Mouse (Mus musculus) erythroblast, embryonic 14.5 days (primary cell): ENCODE measurements around the gene Fmo3. TPM values are rescaled to one million over a fixed set of nuclear protein-coding genes. Genes with fewer than 3 reads are reported as not detected.

Source experiments
- H3K27me3 ChIP-seq: 2 replicates; pipeline ENCODE4 v1.6.1; 2012; ENCODE audit warnings: inconsistent platforms; ENCODE audit not compliant: control insufficient read depth
- H3K36me3 ChIP-seq: 2 replicates; pipeline ENCODE4 v1.6.1; 2012; ENCODE audit warnings: mild to moderate bottlenecking, inconsistent platforms; ENCODE audit not compliant: control insufficient read depth
- H3K4me1 ChIP-seq: 2 replicates; pipeline ENCODE4 v1.6.1; 2012; ENCODE audit warnings: inconsistent platforms; ENCODE audit not compliant: control insufficient read depth
- H3K4me3 ChIP-seq: replicated peaks from 2 replicates; pipeline ENCODE3; 2012; ENCODE audit warnings: moderate library complexity, mild to moderate bottlenecking, inconsistent platforms
- H3K9me3 ChIP-seq: 2 replicates; pipeline ENCODE4 v1.6.1; 2012; ENCODE audit warnings: low read length, inconsistent platforms, mixed read lengths; ENCODE audit not compliant: control insufficient read depth
- GATA1 ChIP-seq: IDR thresholded peaks from 2 replicates; pipeline ENCODE4 v1.6.1; 2012; ENCODE audit warnings: low read length, inconsistent platforms, mixed read lengths
- TAL1 ChIP-seq: IDR thresholded peaks from 3 replicates; pipeline ENCODE4 v1.6.1; 2012; ENCODE audit warnings: low read length, inconsistent platforms, mixed read lengths
- polyA plus RNA-seq: library from polyadenylated mRNA; stranded (reverse); fragments of >175 nt; gene quantifications from 2 replicates; pipeline ENCODE4 v1.2.3, GENCODE M21; 2012

The Fmo3 gene
- polyA plus RNA-seq, 1 experiment: not detected

GRCm38 (mm10) chr1:162957422-162957821 lies 26.9 kb downstream of the Fmo3 start:
- Histone ChIP-seq H3K27me3 (no peaks in the 10 kb centered on the region), H3K9me3 (no peaks in the 10 kb centered on the region)
- TF ChIP-seq TAL1 (no peak), GATA1 (no peak)

GRCm38 (mm10) chr1:162953079-162953478 lies 31.2 kb downstream of the Fmo3 start:
- H3K9me3 ChIP-seq: no peaks in the 10 kb centered on the region
- H3K4me3 ChIP-seq: no peak overlapping the region
- no peaks in the 10 kb centered on the region for H3K27me3 ChIP-seq
- no peaks in the 10 kb centered on the region for H3K36me3 ChIP-seq
- TF ChIP-seq GATA1 (no peak), TAL1 (no peak)
- H3K4me1 ChIP-seq: no peaks in the 10 kb centered on the region

More at GRCm38 (mm10) chr1:162957422-162957821, 26.9 kb downstream of the Fmo3 start:
- Histone ChIP-seq H3K4me1 (no peaks in the 10 kb centered on the region), H3K36me3 (no peaks in the 10 kb centered on the region), H3K4me3 (no peak overlapping the region)

GRCm38 (mm10) chr1:162949763-162950162 lies 34.6 kb downstream of the Fmo3 start:
- TF ChIP-seq GATA1 (no peak), TAL1 (no peak)
- H3K27me3 ChIP-seq: no peaks in the 10 kb centered on the region
- no peaks in the 10 kb centered on the region for H3K9me3 ChIP-seq
- H3K36me3 ChIP-seq: no peaks in the 10 kb centered on the region
- no peaks in the 10 kb centered on the region for H3K4me1 ChIP-seq
- no peak overlapping the region for H3K4me3 ChIP-seq

GRCm38 (mm10) chr1:162947934-162948333 lies 36.4 kb downstream of the Fmo3 start:
- Histone ChIP-seq H3K4me3 (no peak overlapping the region), H3K36me3 (no peaks in the 10 kb centered on the region), H3K9me3 (no peaks in the 10 kb centered on the region), H3K4me1 (no peaks in the 10 kb centered on the region), H3K27me3 (no peaks in the 10 kb centered on the region)
- TF ChIP-seq TAL1 (no peak), GATA1 (no peak)

- no peak overlapping the region for H3K4me3 ChIP-seq
- H3K36me3 ChIP-seq: no peaks in the 10 kb centered on the region
- no peaks in the 10 kb centered on the region for H3K27me3 ChIP-seq
- no peaks in the 10 kb centered on the region for H3K4me1 ChIP-seq
- H3K9me3 ChIP-seq: no peaks in the 10 kb centered on the region
- TF ChIP-seq GATA1: no peak
- no peak for TF ChIP-seq TAL1
Observed at GRCm38 (mm10) chr1:162946837-162947558, 37.3 kb downstream of the Fmo3 start.

GRCm38 (mm10) chr1:162943700-162944099 lies 40.6 kb downstream of the Fmo3 start:
- Histone ChIP-seq H3K4me1 (no peaks in the 10 kb centered on the region), H3K36me3 (no peaks in the 10 kb centered on the region), H3K9me3 (no peaks in the 10 kb centered on the region), H3K27me3 (no peaks in the 10 kb centered on the region), H3K4me3 (no peak overlapping the region)
- TF ChIP-seq GATA1 (no peak), TAL1 (no peak)

- no peaks in the 10 kb centered on the region for H3K36me3 ChIP-seq
- no peaks in the 10 kb centered on the region for H3K4me1 ChIP-seq
- H3K9me3 ChIP-seq: no peaks in the 10 kb centered on the region
- no peak overlapping the region for H3K4me3 ChIP-seq
- TF ChIP-seq GATA1: no peak
- no peak for TF ChIP-seq TAL1
- no peaks in the 10 kb centered on the region for H3K27me3 ChIP-seq
Observed at GRCm38 (mm10) chr1:162938696-162939351, 45.5 kb downstream of the Fmo3 start.

GRCm38 (mm10) chr1:162937970-162938695 lies 46.2 kb downstream of the Fmo3 start:
- Histone ChIP-seq H3K9me3 (no peaks in the 10 kb centered on the region), H3K4me1 (no peaks in the 10 kb centered on the region)

GRCm38 (mm10) chr1:162937415-162937814 lies 46.9 kb downstream of the Fmo3 start, which contains the start of gene Fmo6:
Fmo6 (minus strand) TSS chr1:162937515.
- H3K36me3 ChIP-seq: no peaks in the 10 kb centered on the region
- TF ChIP-seq TAL1 (no peak), GATA1 (no peak)
- no peaks in the 10 kb centered on the region for H3K4me1 ChIP-seq

More at GRCm38 (mm10) chr1:162937970-162938695, 46.2 kb downstream of the Fmo3 start:
- TF ChIP-seq TAL1 (no peak), GATA1 (no peak)
- Histone ChIP-seq H3K4me3 (no peak overlapping the region), H3K36me3 (no peaks in the 10 kb centered on the region), H3K27me3 (no peaks in the 10 kb centered on the region)

More at GRCm38 (mm10) chr1:162937415-162937814, 46.9 kb downstream of the Fmo3 start, which contains the start of gene Fmo6:
- Histone ChIP-seq H3K9me3 (no peaks in the 10 kb centered on the region), H3K27me3 (no peaks in the 10 kb centered on the region), H3K4me3 (no peak within 1 kb of the TSS)
